Mouse (Mus musculus) right cerebral cortex, postnatal 25 days (tissue): ENCODE data around the gene Tulp2.
"Not testable (repeated sequence)": the region's sequence is repeated elsewhere in the genome, so short reads cannot be mapped to it uniquely, and the experiment has no call there.

Experiments used
- DNase-seq: peaks from one replicate; pipeline ENCODE4 v3.0.0; 2022

Gene Tulp2

DNA sequence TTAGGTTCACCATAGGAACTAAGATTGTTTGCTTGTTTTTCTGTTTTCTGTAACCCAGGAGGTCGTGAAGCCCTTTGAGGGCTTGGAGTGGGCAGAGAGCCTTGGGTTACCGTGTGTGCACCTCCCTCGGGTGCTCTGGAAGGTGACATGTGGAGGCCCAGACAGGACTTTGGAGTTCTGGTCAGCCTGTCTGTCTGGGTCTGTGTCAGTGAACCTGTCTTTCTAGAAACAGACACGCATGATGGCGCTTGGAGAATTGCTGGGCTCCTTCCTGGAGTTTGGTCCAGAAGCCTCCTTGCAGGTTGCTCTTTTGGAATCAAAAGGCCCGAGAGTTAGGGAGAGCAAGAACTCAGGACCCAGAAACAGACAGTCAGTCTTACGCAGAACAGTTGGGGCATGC lies 21.3 kb upstream of the Tulp2 start:
- no peak for DNase-seq

DNA sequence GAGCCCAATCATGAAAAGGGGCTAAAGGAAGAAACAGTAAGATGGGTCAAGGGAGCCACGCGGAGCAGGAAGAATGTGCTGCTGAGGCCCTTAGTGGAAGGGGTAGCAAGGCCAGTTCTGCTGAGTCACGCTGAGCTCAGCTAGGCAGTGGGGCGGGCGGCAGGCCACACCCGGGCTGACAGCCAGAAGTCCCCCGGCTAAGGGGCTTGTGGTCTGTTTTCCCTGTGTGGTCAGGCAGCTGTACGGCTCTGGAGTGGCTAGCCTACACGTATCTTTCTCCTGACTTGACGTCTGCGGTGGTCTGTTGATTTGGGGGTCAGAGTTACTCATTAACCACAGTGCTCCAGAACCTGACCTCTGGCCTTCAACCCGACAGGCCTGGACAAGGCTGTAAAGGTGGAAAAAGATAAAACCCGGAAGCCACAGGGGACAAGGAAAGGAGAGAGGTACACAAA lies 20.8 kb upstream of the Tulp2 start:
- DNase-seq: no peak

DNA sequence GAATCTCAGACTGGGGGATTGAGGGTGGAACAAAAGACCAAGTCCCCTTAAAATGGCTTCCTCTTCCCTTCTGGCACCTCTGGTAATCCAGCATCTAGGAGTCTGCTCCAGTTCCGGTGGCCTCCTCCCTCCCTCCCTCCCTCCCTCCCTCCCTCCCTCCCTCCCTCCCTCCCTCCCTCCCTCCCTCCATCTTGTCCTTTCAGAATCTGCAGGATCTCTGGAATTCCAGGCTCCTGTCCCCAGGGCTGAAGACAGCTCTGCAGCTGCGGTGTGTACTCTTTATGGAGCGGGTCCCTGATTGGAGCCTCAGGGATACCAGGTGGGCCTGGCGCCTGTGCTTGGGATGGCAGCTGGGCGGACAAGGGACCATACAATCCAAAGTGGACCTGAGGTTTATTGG lies 20.4 kb upstream of the Tulp2 start:
- DNase-seq: no peak

DNA sequence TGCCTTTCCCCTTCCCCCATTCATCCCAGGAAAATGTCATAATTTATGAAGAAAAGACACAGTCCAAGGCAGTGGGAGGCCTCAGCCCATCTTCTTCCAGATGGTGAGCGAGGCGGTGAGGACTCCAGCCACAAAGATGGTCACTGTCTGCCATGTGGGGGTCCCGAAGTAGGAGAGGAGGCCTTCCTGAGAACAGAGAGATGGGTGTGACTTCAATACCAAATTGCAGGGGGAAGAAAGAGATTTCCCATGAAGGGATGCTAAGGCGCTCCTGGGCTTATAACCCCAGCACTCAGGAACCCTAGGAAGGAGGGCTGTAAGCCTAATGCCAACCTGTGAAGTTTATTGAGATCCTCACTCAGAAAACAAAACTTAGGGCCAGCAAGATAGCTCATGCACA lies 19.9 kb upstream of the Tulp2 start:
- DNase-seq: no peak

DNA sequence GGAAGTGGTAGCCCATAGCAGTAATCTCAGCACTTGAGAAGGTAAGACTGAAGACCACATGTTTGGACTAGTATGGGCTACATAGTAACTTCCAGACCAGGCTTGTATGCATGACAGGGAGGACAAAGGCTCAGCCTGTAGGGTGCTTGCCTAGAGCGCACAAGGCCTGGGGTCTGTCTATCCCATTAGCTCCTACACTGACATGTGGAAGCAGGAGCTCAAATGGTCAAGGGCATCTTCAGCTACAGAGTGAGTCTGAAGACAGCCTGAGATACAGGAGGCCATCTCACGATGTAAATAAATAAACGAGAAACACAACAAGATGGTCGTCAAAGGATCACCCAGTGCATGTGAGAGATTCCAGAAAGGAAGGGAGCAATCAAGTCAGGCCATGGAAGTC lies 19.4 kb upstream of the Tulp2 start:
- DNase-seq: no peak

DNA sequence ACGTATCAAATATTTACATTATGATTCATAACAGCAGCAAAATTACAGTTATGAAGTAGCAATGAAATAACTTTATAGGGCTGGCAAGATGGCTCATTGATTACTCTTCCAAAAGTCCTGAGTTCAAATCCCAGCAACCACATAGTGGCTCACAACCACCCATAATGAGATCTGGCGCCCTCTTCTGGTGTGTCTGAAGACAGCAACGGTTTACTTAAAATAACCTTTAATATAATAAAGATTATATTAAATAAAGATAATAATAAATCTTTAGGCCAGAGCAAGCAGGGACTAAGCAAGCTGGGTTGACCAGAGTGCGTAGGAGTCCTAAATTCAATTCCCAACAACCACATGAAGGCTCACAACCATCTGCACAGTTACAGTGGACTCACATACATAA lies 18.8 kb upstream of the Tulp2 start:
- not testable (repeated sequence) for DNase-seq

DNA sequence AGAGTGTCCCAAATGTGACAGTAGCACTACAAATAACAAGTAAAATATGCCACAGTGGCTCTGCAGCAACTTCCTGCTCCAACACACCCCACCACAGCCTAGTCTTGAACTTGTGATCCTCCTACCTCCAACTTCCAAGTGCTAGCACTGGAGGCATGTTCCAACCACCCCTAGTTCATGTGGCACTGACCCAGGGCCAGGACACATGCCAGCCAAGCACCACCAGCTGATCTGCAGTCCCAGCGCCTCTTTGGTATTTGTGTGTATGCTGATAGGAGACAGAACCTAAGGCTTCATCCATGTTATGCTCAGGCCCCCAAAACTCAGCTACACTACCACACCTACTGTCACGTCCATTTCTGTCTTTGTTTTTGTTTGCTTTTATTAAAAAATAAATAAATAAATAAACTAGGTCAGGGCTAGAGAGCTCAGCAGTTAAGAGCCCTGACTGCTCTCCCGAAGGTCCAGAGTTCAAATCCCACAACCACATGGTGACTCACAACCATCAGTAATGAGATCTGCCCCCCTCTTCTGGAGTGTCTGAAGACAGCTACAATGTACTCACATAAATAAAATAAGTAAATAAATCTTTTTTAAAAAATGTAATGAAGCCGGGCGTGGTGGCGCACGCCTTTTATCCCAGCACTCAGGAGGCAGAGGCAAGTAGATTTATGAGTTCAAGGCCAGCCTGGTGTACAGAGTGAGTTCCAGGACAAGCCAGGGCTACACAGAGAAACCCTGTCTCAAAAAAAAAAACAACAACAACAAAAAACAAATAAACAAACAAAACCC lies 17.5 kb upstream of the Tulp2 start:
- no peak for DNase-seq

DNA sequence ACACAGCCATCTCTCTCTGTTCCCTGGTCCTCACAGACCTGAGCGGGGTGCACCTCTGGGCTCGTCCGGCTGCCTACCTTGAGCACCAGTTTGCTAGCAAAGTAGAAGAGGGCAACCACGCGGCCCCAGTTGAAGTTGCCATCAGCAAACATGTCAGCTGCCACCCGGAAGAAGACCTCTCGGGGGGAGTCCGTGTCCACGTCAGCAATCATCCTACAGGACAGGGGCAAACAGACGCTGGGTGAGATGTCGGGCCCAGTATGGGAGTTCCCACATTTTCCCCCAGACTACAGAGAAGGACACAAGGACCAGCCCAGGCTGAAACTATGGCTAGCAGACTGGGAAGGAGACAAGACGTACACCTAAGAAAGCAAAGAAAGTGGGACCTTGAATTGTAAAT lies 16.6 kb upstream of the Tulp2 start:
- DNase-seq: no peak

DNA sequence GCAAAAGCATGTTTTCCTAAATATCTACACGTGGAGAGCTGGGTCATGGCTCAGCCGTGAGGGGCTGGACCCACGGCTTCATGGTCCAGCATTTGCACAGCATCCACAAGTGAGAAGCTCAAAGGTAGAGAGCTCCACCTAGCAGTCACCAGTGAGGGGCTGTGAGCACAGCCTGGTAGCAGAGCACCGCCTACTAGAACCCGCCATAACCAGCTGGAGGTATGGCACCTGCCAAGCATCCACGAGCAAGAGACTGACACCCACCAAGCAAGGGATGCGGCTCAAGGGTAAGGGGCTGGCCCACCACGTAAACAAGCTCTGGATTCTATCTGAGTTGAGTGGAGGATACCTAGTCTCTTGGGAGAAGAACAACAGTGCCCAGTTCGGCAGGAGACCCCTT lies 16.1 kb upstream of the Tulp2 start:
- no peak for DNase-seq

DNA sequence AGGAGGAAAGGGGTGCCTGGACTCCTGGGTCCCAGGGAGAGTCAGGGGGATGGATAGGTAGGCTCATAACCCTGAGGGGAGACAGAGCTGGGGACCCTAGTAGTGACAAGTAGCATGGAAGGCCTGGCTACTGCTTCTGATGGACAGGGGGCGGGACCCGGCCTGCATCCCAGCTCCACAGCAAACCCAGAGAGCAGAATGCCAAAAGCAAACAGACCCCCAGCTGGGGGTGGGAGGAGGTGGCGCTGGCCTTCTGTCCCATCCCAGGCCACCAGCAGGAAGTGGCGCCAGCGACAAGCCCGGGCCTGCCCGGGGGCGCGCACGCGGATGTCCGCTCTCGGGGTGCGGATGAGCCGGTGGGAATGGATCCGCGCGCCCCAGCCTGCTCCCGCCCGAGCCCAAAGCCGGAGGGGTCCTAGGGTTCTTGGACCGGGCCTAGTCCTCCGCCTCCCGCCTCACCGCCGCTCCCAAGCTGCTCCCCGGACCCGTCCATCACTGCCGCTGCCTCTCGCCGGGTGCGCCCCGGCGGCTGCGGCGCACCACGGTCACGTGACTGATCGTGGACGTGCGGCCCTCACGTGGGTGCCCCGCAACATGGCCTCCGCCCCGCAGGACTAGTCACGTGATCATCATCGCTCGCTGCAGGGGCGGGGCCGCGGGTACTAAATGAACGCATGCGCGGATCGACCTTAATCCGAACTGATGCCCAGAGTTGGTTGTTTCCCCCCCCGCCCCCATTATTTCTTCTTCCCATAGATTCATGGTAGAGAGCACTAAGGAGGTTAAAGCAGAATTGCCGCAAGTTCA lies 15.2 kb upstream of the Tulp2 start, which contains the start of gene Bax:
TSS of gene Bax (minus strand) at position 616 of the 807 bp plus-strand sequence.
- DNase-seq: peak; percentile 95

DNA sequence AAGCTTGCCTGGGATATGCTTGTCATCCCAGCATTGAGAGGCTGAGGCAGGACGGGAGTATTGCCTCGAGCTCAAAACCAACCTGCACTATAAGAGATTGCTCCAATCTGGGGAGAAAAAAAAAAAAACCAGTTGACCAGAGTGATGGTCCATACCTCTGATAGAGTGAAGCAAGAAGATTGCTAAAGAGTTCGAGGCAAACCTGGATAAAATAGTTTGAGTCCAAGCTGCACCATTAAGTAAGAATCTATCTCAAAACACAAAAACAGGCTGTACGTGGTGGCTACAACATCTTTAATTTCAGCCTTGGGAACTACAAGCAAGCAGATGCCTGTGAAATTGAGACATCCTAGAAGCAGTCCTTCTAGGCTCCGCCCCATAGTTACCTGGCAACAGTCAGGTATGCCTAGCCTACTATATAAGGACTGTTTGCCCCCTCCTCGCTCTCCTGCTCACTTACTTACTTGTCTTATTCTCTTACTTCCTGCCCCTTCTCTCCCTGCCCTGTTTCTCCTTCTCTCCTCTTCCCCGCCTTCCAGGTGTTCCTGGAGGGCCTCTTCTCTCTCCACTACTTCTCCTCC lies 14.5 kb upstream of the Tulp2 start:
- DNase-seq: no peak

DNA sequence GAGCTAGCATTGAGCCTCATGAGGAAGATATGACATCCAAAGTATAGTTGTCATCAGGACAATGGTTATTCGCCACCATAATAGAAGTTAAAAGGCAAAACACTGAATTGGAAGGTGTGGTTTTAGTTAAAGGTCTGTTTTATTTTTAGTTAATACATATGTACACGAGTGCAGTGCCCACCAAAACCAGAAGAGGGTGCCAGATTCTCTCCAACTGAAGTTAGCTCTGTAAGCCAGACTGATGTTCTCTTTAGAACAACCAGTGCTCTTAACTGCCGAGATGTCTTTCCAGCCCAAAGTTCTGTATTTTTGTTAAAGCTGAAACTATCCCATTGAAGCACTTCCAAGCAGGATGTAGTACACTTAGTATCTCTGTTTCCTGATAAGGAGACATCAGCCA lies 10.8 kb upstream of the Tulp2 start:
- peak; percentile 44 for DNase-seq

DNA sequence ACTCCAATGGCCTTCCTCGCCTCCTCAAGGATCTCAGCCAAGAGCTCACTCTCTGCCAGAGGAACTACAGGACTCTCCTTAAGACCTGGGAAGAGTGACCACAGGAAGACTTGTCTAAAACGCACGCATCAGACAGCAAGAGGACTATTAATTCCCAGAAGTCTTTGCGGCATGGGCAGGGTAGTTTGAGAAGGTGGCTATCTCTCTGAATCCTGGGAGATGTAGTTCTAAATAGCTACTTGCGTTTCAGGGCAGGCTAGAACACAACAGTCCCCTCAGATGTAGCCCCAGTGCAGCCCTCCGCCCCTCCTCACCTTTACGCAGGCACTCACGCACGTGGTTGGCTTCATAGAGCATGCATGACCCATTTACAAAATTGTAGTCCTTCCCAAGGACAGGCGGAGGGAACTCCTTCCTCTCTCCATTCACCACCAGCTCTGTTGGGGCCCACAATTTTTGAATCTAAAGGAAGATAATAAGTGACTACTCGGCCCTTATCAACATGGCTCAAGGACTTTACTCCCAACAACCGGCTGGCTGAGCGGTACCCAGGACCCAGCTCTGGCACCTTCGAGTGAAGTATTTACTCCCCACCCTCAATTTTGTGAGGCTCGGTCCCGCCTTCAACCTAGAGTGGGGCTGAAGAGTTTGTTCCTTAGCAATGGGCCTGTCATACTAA lies 6.2 kb upstream of the Tulp2 start:
- DNase-seq: no peak

DNA sequence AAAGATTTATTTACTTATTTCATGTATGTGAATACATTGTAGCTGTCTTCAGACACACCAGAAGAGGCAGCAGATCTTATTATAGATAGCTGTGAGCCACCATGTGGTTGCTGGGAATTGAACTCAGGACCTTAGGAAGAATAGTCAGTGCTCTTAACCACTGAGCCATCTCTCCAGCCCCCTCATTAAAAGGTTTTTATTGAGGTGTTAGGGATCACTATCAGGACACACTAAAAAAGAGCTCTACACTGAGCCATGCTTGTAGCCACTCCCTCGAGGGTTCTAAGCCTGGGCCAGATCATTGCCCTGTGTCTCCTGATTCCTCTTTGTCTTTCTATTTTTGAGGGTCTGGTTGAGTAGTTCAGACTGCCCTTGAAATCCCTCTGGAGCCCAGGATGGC lies 5.2 kb upstream of the Tulp2 start:
- no peak for DNase-seq

DNA sequence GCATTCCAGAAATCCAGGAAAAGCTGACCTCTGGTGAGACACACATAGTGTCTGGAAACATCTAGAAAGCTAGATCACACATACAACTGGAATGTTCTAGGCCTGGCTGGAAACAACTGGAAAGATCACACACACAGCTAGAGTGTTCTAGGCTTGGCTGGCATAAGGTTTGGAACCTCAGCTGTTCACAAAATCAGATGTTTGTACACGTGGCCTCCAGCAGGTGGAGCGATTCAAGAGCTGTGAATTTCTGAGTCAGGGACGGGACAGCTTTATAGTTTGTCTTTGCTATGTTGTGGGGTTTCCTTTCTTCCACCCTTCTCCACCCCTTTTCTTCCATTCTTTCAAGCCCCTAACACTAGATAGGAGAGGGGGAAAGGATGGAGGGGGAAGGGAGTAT lies 4.7 kb upstream of the Tulp2 start:
- DNase-seq: peak; percentile 57

DNA sequence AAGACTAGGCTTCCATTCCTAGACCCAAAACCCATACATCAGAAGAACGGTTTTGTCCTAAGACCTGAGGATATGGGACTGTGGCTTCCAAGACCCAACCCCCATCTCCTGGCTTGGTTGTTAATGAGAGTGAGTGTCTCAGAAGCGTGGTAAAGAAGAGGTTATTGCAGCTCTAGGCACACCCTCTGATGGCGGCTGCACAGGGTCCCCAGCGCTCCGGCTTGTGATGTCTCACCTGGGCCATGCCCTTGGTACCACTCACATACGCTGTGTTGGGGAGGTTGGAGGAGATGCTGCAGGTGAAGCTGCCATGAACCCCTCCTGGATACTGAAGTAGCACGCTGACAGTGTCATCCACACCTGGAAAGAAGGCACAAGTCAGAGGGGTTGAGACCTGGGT lies 2.9 kb upstream of the Tulp2 start:
- no peak for DNase-seq

DNA sequence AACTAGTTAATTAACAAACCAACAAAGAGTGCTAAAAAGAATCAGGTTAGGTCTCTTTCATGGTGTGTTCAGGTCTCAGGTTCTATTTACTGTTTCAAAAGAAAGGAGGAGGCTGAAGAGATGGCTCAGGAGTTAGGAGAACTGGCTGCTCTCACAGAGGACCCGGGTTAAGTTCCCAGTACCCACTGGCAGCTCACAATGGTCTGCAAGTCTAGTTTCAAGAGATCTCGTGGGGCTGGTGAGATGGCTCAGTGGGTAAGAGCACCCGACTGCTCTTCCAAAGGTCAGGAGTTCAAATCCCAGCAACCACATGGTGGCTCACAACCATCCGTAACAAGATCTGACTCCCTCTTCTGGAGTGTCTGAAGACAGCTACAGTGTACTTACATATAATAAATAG lies 1.4 kb upstream of the Tulp2 start:
- not testable (repeated sequence) for DNase-seq

DNA sequence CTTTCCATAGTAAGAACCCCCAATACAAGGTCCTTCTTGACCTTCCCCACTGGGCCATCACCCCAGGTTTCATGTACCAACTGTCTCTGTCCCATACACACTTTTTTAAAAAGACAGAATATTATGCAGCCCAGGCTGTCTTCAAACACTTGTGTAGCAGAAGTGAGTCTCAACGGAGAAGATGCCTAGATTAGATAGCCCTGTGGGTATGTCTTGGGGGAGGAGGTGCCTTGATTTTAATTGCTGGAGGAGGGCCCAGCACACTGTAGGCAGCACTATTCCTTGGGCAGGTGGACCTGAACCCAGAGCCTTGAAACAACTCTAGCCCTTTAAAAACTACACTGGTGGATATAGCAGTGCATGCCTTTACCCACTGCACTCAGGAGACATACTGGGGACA lies 489 bp downstream of the Tulp2 start:
- no peak for DNase-seq

DNA sequence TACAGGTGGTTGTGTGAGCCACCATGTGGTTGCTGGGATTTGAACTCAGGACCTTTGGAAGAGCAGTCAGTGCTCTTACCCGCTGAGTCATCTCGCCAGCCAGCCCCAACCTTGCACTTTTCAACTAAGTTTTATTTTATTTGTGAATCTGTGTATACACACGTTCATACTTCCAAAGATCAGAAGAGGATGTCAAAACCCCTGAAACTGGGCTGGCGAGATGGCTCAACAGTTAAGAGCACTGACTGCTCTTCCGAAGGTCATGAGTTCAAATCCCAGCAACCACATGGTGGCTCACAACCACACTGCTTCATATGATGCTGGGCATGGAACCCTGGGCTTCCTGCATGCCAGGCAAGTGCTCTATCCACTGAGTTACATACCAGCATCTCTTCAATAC lies 3.3 kb downstream of the Tulp2 start:
- not testable (repeated sequence) for DNase-seq

DNA sequence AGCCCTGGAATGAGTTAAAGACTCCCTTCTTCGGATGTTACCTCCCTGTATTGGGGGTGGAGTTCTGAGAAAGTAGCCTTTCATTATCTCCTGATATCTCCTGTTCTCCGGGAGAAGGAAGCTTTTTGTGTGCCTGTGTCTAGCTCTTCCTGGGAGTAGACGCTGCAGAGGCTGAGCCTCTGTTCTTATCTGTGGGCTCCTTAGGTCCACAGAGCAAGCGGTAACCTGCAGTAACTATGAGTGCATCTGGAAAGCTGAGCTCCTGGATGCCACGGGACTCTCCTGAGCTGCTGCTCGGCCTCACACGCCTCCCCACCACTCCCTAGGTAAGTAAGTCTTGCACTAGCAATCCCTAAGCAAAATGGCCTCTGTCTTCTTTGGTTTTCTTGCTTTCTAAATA lies 4.5 kb downstream of the Tulp2 start:
- DNase-seq: no peak

DNA sequence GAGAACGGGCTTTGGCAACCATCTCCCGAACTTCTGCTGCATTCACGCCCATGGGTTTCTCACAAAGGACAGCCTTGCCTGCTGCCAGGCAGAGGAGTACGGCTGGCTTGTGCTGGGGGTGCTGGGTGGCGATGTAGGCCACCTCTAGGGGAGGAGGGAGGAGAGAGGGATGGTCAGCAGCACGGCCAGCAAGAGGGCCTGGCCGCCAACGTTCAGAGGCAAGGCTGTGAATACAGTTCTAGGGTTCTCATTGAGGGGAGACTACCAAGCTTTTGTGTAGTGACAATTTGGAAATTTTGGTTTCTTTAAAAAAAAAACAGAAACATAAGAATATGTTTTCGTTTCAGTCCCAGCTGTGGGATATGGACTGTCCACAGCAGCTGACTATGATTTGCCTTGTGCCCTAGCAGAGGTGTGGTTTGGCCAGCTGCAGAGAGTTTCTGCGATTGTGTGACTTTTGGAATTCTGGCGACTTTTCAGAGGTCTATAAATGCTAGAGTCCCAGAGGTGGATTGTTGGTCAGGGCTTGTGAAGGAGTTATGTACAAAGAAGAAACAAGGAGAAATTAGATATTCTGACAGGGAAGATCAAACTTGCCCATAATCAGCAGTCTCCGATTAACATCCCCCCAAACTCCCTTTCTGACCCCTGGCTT lies 5.2 kb downstream of the Tulp2 start, which contains the start of gene Gm45808:
TSS of gene Gm45808 (minus strand) at position 51 of the 655 bp plus-strand sequence.
- DNase-seq: no peak

DNA sequence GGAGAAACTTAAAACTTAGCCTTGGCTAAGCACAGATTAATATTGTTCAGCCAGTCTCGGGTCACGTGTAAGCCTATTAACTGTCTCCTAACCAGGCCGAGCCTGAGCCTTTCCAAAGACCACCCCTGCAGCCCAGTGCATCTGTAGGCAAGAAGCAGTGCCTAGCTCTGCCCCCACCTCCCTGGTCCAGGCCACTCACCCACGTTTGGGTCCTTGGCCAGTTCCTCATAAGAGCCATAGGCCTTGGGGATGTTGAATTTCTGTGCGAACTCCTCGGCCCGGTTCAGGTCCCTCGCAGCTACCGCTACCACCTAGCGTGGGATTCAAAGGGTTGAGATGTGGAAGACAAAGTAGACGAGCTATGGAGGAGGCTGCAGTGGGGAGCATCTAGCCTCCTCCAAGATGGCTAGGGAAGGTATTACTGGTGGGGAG lies 6.2 kb downstream of the Tulp2 start:
- DNase-seq: no peak
